Mouse (Mus musculus) testis, postnatal 10 days (tissue): ENCODE data around the gene Tbc1d1.

Experiments used
- DNase-seq: peaks from one replicate; pipeline ENCODE4 v3.0.0; 2021; ENCODE audit warnings: low spot score

Gene Tbc1d1

GRCm38 (mm10) chr5:64155861-64156550 lies at the start of gene Tbc1d1:
Gene Tbc1d1, plus strand, starts transcription at chr5:64156305.
- peak; percentile 50 for DNase-seq

- no peak for DNase-seq
These were observed 48.4 kb upstream of the Tbc1d1 start for GRCm38 (mm10) chr5:64107596-64108289.

DNA sequence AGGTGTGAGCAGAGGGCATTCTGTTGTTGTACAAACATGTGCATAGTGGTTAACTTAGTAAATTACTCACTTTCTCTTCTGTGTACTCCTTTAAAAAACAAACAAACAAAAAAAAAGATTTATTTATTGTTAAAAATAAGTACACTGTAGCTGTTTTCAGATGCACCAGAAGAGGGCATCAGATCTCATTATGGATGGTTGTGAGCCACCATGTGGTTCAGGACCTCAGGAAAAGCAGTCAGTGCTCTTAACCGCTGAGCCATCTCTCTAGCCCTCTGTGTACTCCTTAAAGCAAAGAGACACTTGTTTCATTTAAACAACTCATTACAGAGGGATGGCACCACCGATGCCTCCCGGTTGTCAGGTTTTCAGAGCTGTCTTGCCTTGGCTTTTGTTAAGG lies 46.9 kb upstream of the Tbc1d1 start:
- DNase-seq, result no peak

DNA sequence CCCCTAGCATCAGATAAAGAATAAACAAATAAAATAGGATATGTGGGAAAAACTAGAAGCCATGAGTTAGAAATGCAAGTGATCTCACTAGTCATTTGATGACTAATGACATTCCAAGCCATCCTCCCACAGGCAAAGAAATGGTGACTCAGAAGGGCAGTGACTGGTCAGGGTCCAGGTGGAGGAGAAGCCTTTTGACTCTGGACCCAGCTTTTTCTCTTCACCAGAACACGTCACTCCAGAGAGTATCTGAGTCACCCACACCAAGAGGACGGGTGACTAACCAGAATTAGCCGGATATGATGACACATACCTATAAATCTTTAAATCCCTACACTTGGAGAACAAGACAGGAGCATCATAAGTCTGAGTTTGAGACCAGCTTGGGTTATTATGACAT lies 43.7 kb upstream of the Tbc1d1 start:
- DNase-seq, result no peak

DNA sequence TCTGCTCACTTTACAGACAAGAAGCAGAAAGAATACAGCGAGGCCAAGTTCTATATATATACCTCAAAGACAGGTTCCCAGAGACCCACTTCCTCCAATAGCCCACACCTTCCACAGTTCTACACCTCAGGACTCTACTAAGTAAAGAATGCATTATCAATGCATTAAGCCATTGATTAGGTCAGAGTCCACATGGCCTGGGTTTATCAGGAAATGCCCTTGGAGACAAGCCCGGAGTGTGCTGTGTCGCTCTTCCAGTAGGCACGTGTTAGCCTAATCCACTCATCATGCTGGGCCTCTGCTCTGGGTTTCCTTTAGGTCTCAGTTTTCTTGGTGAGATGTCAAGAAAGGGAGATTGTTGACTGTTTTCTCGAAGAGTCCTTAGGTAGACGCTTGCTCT lies 41.9 kb upstream of the Tbc1d1 start:
- no peak for DNase-seq

DNA sequence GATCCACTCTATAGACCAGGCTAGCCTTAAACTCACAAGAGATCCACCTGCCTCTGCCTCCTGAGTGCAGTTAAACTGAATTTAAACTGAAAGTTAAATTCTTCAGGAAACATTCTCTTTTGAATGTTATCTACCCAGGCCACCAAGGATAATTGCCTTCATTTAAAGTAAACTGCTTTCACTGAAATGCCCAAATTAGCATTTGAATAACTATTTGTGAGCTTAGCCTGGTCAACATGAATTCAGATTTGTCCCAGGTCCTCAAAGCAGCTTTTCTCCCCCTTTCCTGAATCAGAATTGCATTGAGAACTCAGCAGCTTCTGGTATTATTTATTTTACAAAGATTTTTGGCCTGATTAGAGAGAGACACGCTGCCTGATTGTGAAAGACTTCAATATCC lies 38.9 kb upstream of the Tbc1d1 start:
- no peak for DNase-seq

DNA sequence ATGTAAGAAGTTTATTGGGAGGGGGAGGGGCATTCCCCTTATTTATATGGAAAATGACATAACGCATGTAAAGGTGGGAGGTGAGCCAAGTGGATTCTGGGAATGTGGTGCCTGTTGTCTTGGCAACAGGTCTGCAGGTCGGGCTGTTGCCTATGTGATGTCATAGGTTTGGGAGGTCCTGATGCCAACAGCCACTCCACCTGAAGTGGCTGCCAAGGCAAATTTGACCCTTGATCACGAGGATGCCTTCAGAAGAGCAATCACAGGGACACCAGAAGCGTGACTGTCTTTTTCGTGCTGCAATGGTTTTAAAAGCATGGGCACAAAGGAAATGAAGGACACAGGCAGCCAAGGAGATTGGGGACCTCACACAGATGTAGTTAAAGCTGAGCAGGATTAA lies 30.3 kb upstream of the Tbc1d1 start:
- DNase-seq, result no peak

- no peak for DNase-seq
These were observed 24.6 kb upstream of the Tbc1d1 start for GRCm38 (mm10) chr5:64131550-64131949.

DNA sequence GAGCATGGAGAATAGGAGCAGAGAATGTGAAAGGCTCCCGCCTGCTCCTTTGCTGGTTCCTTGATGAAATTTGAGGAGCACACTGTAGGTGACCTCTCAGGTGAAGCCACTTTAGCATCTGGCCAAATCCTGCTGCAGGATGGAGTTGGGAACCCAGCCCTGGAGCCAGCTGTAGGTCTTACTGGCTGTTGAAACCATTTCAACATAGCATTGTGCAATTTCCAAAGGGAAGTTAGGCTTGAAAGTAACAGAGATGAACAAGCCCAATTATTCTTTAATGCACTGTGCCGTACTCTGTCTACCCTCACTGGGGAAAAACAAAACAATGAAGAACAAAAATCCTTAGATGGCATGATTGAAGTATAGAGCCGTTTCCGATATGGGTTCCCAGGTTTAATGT lies 22.2 kb upstream of the Tbc1d1 start:
- no peak for DNase-seq

GRCm38 (mm10) chr5:64136325-64136724 lies 19.8 kb upstream of the Tbc1d1 start:
- DNase-seq, result no peak

- no peak for DNase-seq
These were observed 15.9 kb upstream of the Tbc1d1 start for GRCm38 (mm10) chr5:64140202-64140601.

DNA sequence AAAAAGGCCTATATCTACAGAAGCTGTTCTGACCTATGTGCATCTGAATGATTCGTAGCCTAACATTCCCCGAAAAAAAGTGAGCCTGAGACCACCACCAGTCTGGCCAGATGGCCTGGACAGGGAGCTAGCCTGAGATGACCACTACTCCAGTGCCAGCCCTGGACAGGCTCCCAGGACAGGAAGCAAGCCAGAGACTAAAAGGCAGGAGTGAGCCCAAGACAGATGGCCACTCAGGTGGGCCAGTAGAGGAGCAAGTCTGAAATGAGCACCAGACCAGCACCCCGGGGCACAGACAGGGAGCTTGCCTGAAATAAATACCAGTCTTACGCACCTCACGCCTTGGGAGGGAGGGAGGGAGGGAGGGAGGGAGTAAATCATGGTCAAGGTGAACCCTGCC lies 11.8 kb upstream of the Tbc1d1 start:
- no peak for DNase-seq

GRCm38 (mm10) chr5:64146384-64147005 lies 9.6 kb upstream of the Tbc1d1 start:
- DNase-seq, result no peak

GRCm38 (mm10) chr5:64149184-64150127 lies 6.6 kb upstream of the Tbc1d1 start:
- no peak for DNase-seq

- DNase-seq, result no peak
These were observed 2.8 kb upstream of the Tbc1d1 start for GRCm38 (mm10) chr5:64153319-64153718.

DNA sequence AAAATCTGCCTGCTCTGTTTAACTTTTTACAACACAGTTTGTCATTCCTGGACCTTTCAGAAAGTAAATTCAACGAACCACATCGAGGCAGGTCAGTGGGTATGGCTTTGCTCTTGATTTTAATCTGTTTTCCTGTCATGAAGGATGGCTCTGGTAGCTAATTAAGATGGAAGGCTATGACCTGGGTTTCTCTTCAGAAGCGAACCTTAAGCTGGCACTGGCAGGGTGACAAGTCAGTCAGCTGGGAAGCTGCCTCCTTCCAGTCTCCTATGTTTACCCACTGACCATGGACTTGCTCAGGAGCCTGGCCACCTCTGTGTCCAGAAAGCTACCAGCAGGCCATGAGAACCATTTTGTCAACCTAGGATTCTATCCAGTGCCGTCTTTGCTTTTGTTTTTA lies 474 bp downstream of the Tbc1d1 start:
- DNase-seq, result no peak

- DNase-seq, result no peak
These were observed 1.8 kb downstream of the Tbc1d1 start for GRCm38 (mm10) chr5:64157926-64158325.

DNA sequence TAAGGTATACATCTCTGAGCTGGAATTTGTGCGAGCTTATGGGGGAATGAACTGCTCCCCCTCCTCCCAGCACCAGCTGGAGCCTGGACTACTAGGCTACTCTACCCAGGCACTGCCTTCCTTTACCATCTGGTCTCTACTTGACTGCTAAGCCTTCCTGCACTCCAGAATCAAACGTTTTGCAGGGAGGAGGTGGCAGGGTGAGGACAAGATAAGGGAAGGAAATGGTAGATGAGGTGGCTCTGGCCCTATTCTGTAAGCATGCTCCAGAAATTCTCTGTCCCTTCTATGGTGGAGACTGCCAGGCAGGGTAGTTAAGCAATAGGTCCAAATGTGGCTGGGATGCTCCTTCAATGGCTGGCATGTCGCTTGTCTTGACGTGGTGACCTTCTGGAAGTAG lies 2.4 kb downstream of the Tbc1d1 start:
- no peak for DNase-seq

- peak; percentile 51 for DNase-seq
These were observed 3.1 kb downstream of the Tbc1d1 start for GRCm38 (mm10) chr5:64159065-64159780.

GRCm38 (mm10) chr5:64159781-64160704 lies 3.9 kb downstream of the Tbc1d1 start:
- peak; percentile 68 for DNase-seq
